Mouse (Mus musculus) ES-Bruce4 (cell line): Measurements from ENCODE around the gene Hist1h2ak.

Source experiments
- CTCF ChIP-seq: IDR thresholded peaks from one replicate; pipeline ENCODE4 v1.8.1; 2011; ENCODE audit warnings: low read depth, low read length
- EP300 ChIP-seq: IDR thresholded peaks from 2 replicates; pipeline ENCODE4 v1.6.1; 2011; ENCODE audit warnings: low read depth, low read length; ENCODE audit not compliant: insufficient read depth
- POLR2A ChIP-seq: IDR thresholded peaks from one replicate; pipeline ENCODE4 v1.8.1; 2011; ENCODE audit warnings: low read length; ENCODE audit not compliant: insufficient read depth

DNA sequence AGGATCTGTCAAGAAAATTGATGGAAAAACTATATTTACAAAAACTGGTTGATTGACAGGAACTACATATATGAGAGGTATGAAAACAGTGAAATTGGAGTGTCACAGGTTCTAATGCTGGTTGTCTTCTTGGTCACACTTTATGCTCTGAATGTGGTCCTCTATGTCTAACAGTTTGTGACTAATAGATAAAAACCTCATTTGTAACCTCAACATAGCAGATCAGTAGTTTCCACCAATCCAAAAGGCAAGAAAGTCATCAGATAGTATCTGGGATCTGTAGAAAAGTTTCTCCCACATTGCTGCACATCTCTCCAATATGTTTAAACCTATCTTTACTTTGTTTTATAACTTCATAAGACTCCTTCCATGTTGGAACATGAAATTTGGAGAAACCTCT is 2.2 kb downstream of the Hist1h2ak start:
- TF ChIP-seq CTCF (no peak), POLR2A (no peak), EP300 (no peak)
